Mouse (Mus musculus): ENCODE measurements around the gene Msh4.

DNA sequence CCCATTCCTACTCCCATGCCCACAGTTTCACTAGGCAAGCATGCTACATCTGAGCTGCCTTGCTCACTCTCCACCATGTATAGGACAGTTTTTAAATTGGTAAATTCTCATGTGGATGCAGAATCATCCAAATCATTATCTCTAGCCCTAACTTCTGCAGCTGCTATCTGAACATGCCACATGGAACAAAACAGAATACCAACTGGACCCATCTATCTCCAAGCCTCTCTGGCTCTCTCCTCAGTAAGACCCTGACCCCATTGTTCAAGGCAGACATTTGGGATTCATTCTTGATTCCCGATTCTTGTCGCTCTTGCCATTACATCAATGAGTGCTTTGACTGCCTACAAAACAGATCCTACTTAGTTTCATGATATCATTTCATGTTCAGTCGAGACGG is 59.8 kb downstream of the Msh4 start:
- TF ChIP-seq NELFE (IDR thresholded peaks at IDR 0.05; ENCODE audit: low read depth, low read length), result 0 out of 2 replicates have a peak, but pooled peaks have one; percentile 19
- TF ChIP-seq POLR2AphosphoS2 (IDR thresholded peaks at IDR 0.05; ENCODE audit: low read length), result no peak
- TF ChIP-seq CTCF (IDR thresholded peaks at IDR 0.05 in 2 of 3, conservative IDR thresholded peaks at IDR 0.05 in 1 of 3; ENCODE audit: control insufficient read depth in 1 of 3, insufficient read depth in 1 of 3, low read depth in 2 of 3, low read length in 3 of 3, poor library complexity in 1 of 3, severe bottlenecking in 1 of 3), result no peak
- no peak for TF ChIP-seq POLR2A (IDR thresholded peaks at IDR 0.05; ENCODE audit: control insufficient read depth in 1 of 2, insufficient read depth in 1 of 2, low read depth in 1 of 2, low read length in 2 of 2, poor library complexity in 1 of 2)
- TF ChIP-seq GATA1 (IDR thresholded peaks at IDR 0.05; ENCODE audit: low read depth, low read length), result peak; percentile 63
